Mouse (Mus musculus): ENCODE measurements around the gene Slc35c1. TPM values are rescaled to one million over a fixed set of nuclear protein-coding genes. Genes with fewer than 3 reads are reported as not detected.
"Not testable (repeated sequence)": the region's sequence is repeated elsewhere in the genome, so short reads cannot be mapped to it uniquely, and the experiment has no call there.

The Slc35c1 gene
- total and polyA plus RNA-seq, 3 experiments = 5.6 to 12.9 (median 6.2) TPM

- intact Hi-C loops (cut with DNase I) = no loop called here
- TF ChIP-seq EP300 (IDR thresholded peaks at IDR 0.05; ENCODE audit: insufficient read depth, low read depth, low read length) = no peak
- no peak for TF ChIP-seq CTCF (IDR thresholded peaks at IDR 0.05)
- TF ChIP-seq POLR2A (IDR thresholded peaks at IDR 0.05; ENCODE audit: insufficient read depth, low read depth, low read length) = no peak
- H3K27ac ChIP-seq = no peak overlapping the region
- H3K4me3 ChIP-seq = no peak overlapping the region
- no peak overlapping the region for H3K9ac ChIP-seq (ENCODE audit: low read depth, low read length)
- H3K79me2 ChIP-seq (replicated peaks; ENCODE audit: control insufficient read depth, insufficient read depth, low read length) = no peaks in the 10 kb centered on the region
- WGBS = 53% methylated on average over 5 of the region's 5 CpGs
- no peaks in the 10 kb centered on the region for H3K36me3 ChIP-seq (ENCODE audit: control insufficient read depth, insufficient read depth, low read length)
- DNase-seq = no peak
- peaks cover 3% of the 10 kb centered on the region; the same call in 1 of the 2 replicates for H3K4me1 ChIP-seq (ENCODE audit: control insufficient read depth, insufficient read depth, low read length)
- H3K27me3 ChIP-seq (ENCODE audit: control insufficient read depth, insufficient read depth, low read length) = no peaks in the 10 kb centered on the region; the same call in 1 of the 2 replicates
Observed at GRCm38 (mm10) chr2:92483505-92483904, 23.2 kb upstream of the Slc35c1 start.

- intact Hi-C loops (cut with DNase I) = no loop called here
- H3K36me3 ChIP-seq (ENCODE audit: control insufficient read depth, insufficient read depth, low read length) = no peaks in the 10 kb centered on the region
Observed at GRCm38 (mm10) chr2:92482551-92482950, 22.2 kb upstream of the Slc35c1 start.

GRCm38 (mm10) chr2:92478313-92478688 lies 18.0 kb upstream of the Slc35c1 start:
- DNase-seq = no peak
- no peak overlapping the region for H3K9ac ChIP-seq (ENCODE audit: low read depth, low read length)
- H3K4me1 ChIP-seq (ENCODE audit: control insufficient read depth, insufficient read depth, low read length) = no peaks in the 10 kb centered on the region
- H3K27ac ChIP-seq = no peak overlapping the region
- H3K36me3 ChIP-seq (ENCODE audit: control insufficient read depth, insufficient read depth, low read length) = no peaks in the 10 kb centered on the region
- no peak overlapping the region for H3K4me3 ChIP-seq
- no peaks in the 10 kb centered on the region for H3K27me3 ChIP-seq (ENCODE audit: control insufficient read depth, insufficient read depth, low read length)
- H3K79me2 ChIP-seq (replicated peaks; ENCODE audit: control insufficient read depth, insufficient read depth, low read length) = no peaks in the 10 kb centered on the region
- 65% methylated on average over 4 of the region's 4 CpGs for WGBS
- intact Hi-C loops (cut with DNase I) = no loop called here
- TF ChIP-seq POLR2A (IDR thresholded peaks at IDR 0.05; ENCODE audit: insufficient read depth, low read depth, low read length) = no peak
- TF ChIP-seq CTCF (IDR thresholded peaks at IDR 0.05) = no peak
- no peak for TF ChIP-seq EP300 (IDR thresholded peaks at IDR 0.05; ENCODE audit: insufficient read depth, low read depth, low read length)

More at GRCm38 (mm10) chr2:92482551-92482950, 22.2 kb upstream of the Slc35c1 start:
- 80% methylated on average over 1 of the region's 1 CpGs for WGBS
- Histone ChIP-seq H3K79me2 (replicated peaks; ENCODE audit: control insufficient read depth, insufficient read depth, low read length) (no peaks in the 10 kb centered on the region), H3K27ac (no peak overlapping the region), H3K27me3 (ENCODE audit: control insufficient read depth, insufficient read depth, low read length) (no peaks in the 10 kb centered on the region; the same call in 1 of the 2 replicates), H3K9ac (ENCODE audit: low read depth, low read length) (no peak overlapping the region), H3K4me1 (ENCODE audit: control insufficient read depth, insufficient read depth, low read length) (peaks cover 3% of the 10 kb centered on the region; the same call in 1 of the 2 replicates), H3K4me3 (no peak overlapping the region)
- TF ChIP-seq POLR2A (IDR thresholded peaks at IDR 0.05; ENCODE audit: insufficient read depth, low read depth, low read length) (no peak), EP300 (IDR thresholded peaks at IDR 0.05; ENCODE audit: insufficient read depth, low read depth, low read length) (no peak), CTCF (IDR thresholded peaks at IDR 0.05) (no peak)
- DNase-seq = no peak

GRCm38 (mm10) chr2:92477672-92478312 lies 17.5 kb upstream of the Slc35c1 start:
- Histone ChIP-seq H3K4me3 (no peak overlapping the region), H3K36me3 (ENCODE audit: control insufficient read depth, insufficient read depth, low read length) (no peaks in the 10 kb centered on the region), H3K79me2 (replicated peaks; ENCODE audit: control insufficient read depth, insufficient read depth, low read length) (no peaks in the 10 kb centered on the region), H3K27ac (no peak overlapping the region), H3K27me3 (ENCODE audit: control insufficient read depth, insufficient read depth, low read length) (no peaks in the 10 kb centered on the region), H3K9ac (ENCODE audit: low read depth, low read length) (no peak overlapping the region), H3K4me1 (ENCODE audit: control insufficient read depth, insufficient read depth, low read length) (no peaks in the 10 kb centered on the region)
- TF ChIP-seq CTCF (IDR thresholded peaks at IDR 0.05) (no peak), EP300 (IDR thresholded peaks at IDR 0.05; ENCODE audit: insufficient read depth, low read depth, low read length) (no peak), POLR2A (IDR thresholded peaks at IDR 0.05; ENCODE audit: insufficient read depth, low read depth, low read length) (no peak)
- no peak for DNase-seq
- WGBS = 50% methylated on average over 12 of the region's 12 CpGs
- intact Hi-C loops (cut with DNase I) = no loop called here

GRCm38 (mm10) chr2:92476580-92476979 lies 16.2 kb upstream of the Slc35c1 start:
- DNase-seq; H3K27ac ChIP-seq; H3K4me1 ChIP-seq (ENCODE audit: control insufficient read depth, insufficient read depth, low read length); intact Hi-C loops (cut with DNase I); H3K36me3 ChIP-seq (ENCODE audit: control insufficient read depth, insufficient read depth, low read length); H3K4me3 ChIP-seq; H3K9ac ChIP-seq (ENCODE audit: low read depth, low read length); H3K27me3 ChIP-seq (ENCODE audit: control insufficient read depth, insufficient read depth, low read length); H3K79me2 ChIP-seq (replicated peaks; ENCODE audit: control insufficient read depth, insufficient read depth, low read length): not testable (repeated sequence)
- WGBS = 86% methylated on average over 7 of the region's 7 CpGs

- Histone ChIP-seq H3K79me2 (replicated peaks; ENCODE audit: control insufficient read depth, insufficient read depth, low read length) (no peaks in the 10 kb centered on the region), H3K4me1 (ENCODE audit: control insufficient read depth, insufficient read depth, low read length) (no peaks in the 10 kb centered on the region), H3K27me3 (ENCODE audit: control insufficient read depth, insufficient read depth, low read length) (no peaks in the 10 kb centered on the region), H3K4me3 (no peak overlapping the region), H3K27ac (no peak overlapping the region), H3K36me3 (ENCODE audit: control insufficient read depth, insufficient read depth, low read length) (no peaks in the 10 kb centered on the region), H3K9ac (ENCODE audit: low read depth, low read length) (no peak overlapping the region)
- no peak for DNase-seq
- 72% methylated on average over 2 of the region's 2 CpGs for WGBS
- TF ChIP-seq CTCF (IDR thresholded peaks at IDR 0.05) (no peak), EP300 (IDR thresholded peaks at IDR 0.05; ENCODE audit: insufficient read depth, low read depth, low read length) (no peak), POLR2A (IDR thresholded peaks at IDR 0.05; ENCODE audit: insufficient read depth, low read depth, low read length) (no peak)
- intact Hi-C loops (cut with DNase I) = no loop called here
Observed at GRCm38 (mm10) chr2:92475711-92476110, 15.4 kb upstream of the Slc35c1 start.
